Mouse (Mus musculus): ENCODE results near the gene 1700037H04Rik.
"Not testable (repeated sequence)": the region's sequence is repeated elsewhere in the genome, so short reads cannot be mapped to it uniquely, and the experiment has no call there.

Gene 1700037H04Rik

GRCm38 (mm10) chr2:131127161-131127730, 32.6 kb downstream of the 1700037H04Rik start, which contains the start of gene Hspa12b:
Gene Hspa12b, plus strand, starts transcription at chr2:131127280.
- no peak for DNase-seq (ENCODE audit: low spot score in 2 of 2)

- DNase-seq (ENCODE audit: low spot score in 2 of 2): no peak
These were observed 33.7 kb downstream of the 1700037H04Rik start for GRCm38 (mm10) chr2:131125964-131126815.

DNA sequence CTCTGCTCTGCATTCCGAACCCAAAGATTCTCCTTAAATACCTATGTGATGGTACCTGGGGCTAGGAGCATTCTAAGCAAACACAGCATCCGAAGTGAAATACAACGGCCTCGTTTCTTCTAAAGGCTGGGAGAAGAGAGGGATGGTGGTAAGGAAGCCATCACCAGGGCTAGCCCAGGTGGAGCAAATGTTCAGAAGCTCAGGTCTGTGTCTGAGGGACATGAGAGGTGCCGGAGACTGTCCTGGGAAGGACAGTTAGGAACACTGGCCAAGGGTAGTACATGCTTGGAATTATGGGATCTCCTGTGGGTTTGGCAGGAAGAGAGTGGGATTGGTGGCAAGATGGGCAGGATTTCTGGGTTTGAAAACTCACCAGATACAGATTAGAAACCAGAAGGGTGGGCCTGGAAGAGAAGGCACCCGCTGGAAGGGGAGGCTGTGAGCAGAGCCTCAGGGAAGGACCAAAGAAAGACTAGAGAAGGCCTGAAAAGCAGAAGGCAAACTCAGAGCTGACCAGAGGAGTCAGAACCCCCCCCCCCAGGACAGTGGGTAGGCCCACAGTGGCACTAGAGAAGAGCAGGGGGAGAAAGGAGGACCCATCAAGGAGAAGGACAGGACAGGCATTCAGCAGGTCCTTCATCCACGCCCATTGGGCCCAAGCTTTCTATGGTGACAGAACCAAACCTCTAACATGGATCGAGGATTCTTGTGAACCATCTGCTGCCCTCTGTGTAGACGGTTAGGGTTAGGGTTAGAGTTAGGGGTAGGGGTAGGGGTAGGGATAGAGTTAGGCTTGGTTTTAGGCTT, 34.5 kb downstream of the 1700037H04Rik start:
- no peak for DNase-seq (ENCODE audit: low spot score in 2 of 2)

DNA sequence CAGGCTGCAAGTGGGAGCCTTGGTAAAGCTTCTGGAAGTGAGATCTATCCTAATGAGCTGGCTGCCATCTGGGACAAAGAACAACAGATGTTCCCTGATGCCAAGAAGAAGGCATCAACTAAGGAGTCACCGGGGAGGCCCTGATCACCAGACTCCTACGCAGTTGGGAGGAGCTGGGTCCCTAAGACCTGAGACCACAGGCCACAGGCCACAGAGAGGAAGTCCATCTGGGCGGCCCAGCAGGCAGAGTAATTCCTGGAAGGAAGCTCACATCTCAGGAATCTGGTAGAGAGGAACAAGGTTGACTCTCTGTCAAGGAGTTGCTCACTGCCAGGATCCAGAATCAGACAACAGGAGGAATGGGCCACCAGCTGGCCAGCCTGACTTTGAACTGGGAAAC, 35.7 kb downstream of the 1700037H04Rik start:
- no peak for DNase-seq (ENCODE audit: low spot score in 2 of 2)

GRCm38 (mm10) chr2:131118968-131119574, 40.8 kb downstream of the 1700037H04Rik start:
- DNase-seq (ENCODE audit: low spot score in 2 of 2): no peak

- DNase-seq (ENCODE audit: low spot score in 2 of 2): no peak
These were observed 53.9 kb downstream of the 1700037H04Rik start for GRCm38 (mm10) chr2:131105989-131106388.

DNA sequence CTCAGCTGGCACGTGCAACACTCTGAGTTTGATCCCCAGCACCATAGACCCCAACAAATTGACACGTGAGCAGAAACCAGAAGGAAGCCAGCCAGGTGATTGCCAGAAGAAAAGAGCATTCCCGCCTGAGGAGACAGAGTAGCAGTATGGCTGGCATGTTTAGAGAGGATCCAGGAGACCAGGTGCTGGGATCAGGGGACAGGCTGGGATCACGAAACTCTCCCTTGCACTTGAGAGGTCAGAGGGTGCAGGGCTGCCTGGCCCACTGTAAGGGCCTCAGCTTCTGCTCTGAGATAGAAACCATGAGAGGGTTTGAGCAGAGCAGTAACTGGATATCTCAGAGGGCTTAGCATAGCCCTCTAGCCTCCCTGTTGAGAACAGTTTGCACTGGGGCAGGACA, 54.8 kb downstream of the 1700037H04Rik start:
- DNase-seq (ENCODE audit: low spot score in 2 of 2): not testable (repeated sequence)

GRCm38 (mm10) chr2:131104021-131104420, 55.9 kb downstream of the 1700037H04Rik start:
- DNase-seq (ENCODE audit: low spot score in 2 of 2): peak in 1 of 2 experiments; percentile 29

DNA sequence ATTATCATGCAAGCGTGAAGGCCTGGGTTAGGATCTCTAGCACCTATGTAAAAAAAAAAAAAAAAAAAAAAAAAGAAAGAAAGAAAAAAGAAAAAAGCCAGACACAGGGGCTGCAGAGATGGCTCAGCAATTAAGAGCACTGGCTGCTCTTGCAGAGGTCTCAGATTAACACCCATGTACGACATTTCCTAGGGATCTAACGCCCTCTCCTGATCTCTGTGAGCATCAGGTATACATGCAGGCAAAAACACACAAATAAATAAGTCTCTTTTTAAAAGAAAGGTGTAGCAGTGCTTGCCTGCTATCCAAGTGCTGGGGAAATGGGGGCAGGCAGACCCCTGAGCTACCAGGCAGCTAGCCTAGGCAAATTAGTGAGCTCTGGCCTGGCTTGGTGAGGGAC, 58.4 kb downstream of the 1700037H04Rik start:
- no peak for DNase-seq (ENCODE audit: low spot score in 2 of 2)

- no peak for DNase-seq (ENCODE audit: low spot score in 2 of 2)
These were observed 62.8 kb downstream of the 1700037H04Rik start for GRCm38 (mm10) chr2:131097087-131097486.
